Mouse (Mus musculus): ENCODE data around the gene 4930522H14Rik.

Gene 4930522H14Rik

DNA sequence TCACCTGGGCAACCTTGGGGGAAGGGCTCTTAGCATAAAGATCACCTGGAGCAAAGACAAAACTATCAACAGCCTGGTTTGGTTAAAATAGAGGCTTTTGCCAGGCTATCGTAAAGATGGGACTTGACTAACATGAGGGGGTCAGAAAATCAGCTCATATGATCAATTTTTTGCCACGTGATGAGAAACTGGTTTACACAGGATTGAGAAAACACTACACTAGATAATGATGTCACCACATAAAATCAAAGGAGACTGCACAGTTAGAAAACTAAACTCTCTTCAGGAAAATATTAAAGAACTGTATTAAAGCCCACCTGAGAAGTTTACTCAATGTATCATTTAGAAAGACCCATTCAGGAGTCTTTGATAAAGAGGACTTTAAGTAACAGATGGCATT is 56.0 kb downstream of the 4930522H14Rik start:
- WGBS: 29% methylated on average over 2 of the region's 2 CpGs

DNA sequence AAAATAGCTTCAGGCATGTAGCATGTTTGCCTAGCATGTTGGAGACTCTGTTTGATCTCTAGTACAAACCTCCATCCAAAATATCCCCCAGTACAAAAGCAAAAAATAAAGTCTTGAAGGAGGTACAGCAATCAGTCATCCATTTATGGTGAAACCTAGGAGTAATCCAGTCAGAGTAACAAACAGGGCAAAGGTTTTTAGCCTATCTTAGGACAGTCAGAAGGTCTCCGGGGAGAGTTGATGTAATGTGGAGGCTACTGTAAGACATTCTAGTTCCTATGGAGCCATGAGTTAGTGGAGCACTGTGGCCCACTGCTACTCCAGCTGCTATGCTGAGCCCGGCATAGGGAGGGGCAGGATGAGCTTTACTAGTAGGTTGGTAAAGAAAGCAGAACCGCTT is 58.5 kb downstream of the 4930522H14Rik start:
- WGBS: 90% methylated on average over 3 of the region's 3 CpGs

DNA sequence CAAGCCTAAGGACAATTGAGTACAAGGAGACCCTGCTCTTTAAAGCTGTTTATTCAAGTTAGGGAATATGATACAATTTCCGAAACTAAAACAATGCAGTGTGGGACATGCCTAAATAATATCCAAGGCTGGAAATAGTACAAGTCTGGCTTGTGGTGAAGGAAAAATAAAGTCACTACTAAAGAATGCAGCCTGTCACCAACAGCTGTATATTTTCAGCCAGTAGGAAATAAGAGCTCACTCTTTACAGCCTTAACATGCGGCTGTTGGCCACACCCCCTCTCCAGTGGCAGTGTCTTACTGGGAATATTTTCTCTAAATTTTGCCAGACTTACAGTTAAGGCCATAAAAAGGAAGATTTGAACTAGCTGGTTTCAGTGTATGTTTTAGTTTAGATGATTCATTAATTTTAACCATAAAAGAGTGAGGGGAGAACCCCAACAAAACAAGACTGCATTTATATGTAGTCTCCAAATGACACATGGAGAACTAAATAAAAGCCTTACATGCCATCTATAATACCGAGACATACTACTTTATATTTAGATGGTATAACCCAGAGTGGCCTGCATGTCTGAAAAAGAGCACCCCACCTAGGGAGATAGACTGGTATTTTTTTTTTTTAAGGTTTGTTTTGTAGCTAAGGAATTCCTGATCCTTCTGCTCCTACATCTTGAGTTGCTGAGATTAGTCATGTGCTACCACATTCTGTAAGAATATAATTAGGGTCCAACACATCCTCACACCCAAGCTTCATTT is 70.5 kb downstream of the 4930522H14Rik start:
- 60% methylated on average over 3 of the region's 3 CpGs for WGBS

DNA sequence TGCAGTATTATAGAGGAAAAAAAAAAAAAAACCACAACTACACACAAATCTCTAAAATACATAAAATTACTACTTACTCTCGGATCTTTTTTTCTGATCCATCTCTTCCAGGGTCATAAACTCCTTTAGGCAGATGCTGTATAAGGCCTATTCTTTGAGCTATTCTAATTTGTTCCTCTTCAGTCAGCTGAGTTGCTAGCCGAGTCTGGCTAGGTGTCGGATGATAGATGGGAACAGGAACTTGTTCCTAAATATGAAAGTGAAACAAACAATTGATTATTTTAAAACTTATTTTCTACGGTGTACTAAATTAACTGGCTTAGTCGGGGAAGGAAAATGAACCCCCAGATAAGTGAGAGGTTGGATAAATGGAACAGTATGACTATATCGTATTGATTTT is 74.3 kb downstream of the 4930522H14Rik start:
- WGBS: 89% methylated on average over 6 of the region's 6 CpGs

All from cerebral cortex, adult 2 months (tissue).